Mouse (Mus musculus) mesoderm, embryonic 11.5 days (tissue): ENCODE measurements around the gene Fam196a.

ENCODE experiments used
- DNase-seq: peaks from one replicate; pipeline ENCODE4 v3.0.0-alpha.2; 2012; ENCODE audit warnings: low read depth, low spot score

Fam196a gene

GRCm38 (mm10) chr7:134840066-134840465, 98.2 kb downstream of the Fam196a start:
- DNase-seq: no peak
